Mouse (Mus musculus) intestine, embryonic 15.5 days (tissue): ENCODE measurements around the gene Got1. TPM values are rescaled to one million over a fixed set of nuclear protein-coding genes. Genes with fewer than 3 reads are reported as not detected.
A peak's percentile ranks its signal among the peaks of the same experiment; 100 is the strongest.

Experiments used
- ATAC-seq: fragments of 200-750 bp; cut with Nextera tagmentation; 2 replicates; pipeline ENCODE4 v1.8.0; 2017; ENCODE audit warnings: moderate TSS enrichment, moderate library complexity
- H3K27ac ChIP-seq: fragments of 300-500 bp; sonication (generic); 2 replicates; pipeline ENCODE4 v1.5.1; 2015; ENCODE audit warnings: mild to moderate bottlenecking, inconsistent platforms
- H3K27me3 ChIP-seq: fragments of 300-500 bp; sonication (generic); replicated peaks from 2 replicates; pipeline ENCODE4 v1.6.1; 2015; ENCODE audit warnings: inconsistent platforms
- H3K36me3 ChIP-seq: fragments of 300-500 bp; sonication (generic); 2 replicates; pipeline ENCODE4 v1.6.1; 2015; ENCODE audit warnings: inconsistent platforms
- H3K4me1 ChIP-seq: fragments of 300-500 bp; sonication (generic); replicated peaks from 2 replicates; pipeline ENCODE4 v1.6.1; 2015; ENCODE audit warnings: inconsistent platforms
- H3K4me2 ChIP-seq: fragments of 300-500 bp; sonication (generic); replicated peaks from 2 replicates; pipeline ENCODE4 v1.6.1; 2015; ENCODE audit warnings: mild to moderate bottlenecking, inconsistent platforms
- H3K4me3 ChIP-seq: fragments of 300-500 bp; sonication (generic); replicated peaks from 2 replicates; pipeline ENCODE4 v1.5.1; 2015; ENCODE audit warnings: inconsistent platforms
- H3K9ac ChIP-seq: fragments of 300-500 bp; sonication (generic); 2 replicates; pipeline ENCODE4 v1.6.1; 2015; ENCODE audit warnings: inconsistent platforms
- H3K9me3 ChIP-seq: fragments of 300-500 bp; sonication (generic); 2 replicates; pipeline ENCODE4 v1.6.1; 2016; ENCODE audit warnings: inconsistent platforms
- WGBS: fragments of 180-500 bp; shearing (Covaris S2); methylation state at CpG from one replicate; pipeline ENCODE4 v1.1.7; 2015; 5-methylcytosine and 5-hydroxymethylcytosine counted together
- polyA plus RNA-seq: library from polyadenylated mRNA; unstranded; fragments of >200 nt; fragmentation: Nextera tagmentation; extraction: Ambion mirVana; gene quantifications from 2 replicates; pipeline ENCODE4 v1.2.1, GENCODE M21; 2015

Gene Got1
- polyA plus RNA-seq, 1 experiment from 2014 or later: 60.7 TPM

DNA sequence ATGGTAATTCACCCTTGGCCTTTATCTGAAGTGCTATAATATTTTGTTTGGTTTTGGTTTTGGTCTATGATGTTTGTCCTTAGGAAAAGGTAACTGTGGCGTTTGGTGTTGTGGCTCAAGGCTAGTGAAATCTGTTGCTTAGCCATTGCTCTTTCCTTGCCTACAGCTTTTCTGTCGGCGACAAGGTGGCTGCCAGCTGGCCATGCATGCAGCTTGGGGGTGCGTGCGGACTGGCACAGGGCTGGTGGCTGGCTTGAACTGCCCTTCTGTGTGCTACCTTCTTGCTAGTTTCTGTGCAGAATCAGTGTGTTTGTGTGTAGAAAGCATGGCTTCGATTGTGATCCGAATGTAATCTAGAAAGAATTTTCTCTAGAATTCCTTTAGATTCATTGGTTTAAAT is 51.6 kb downstream of the Got1 start:
- Histone ChIP-seq H3K27ac (no peak overlapping the region), H3K9me3 (no peaks in the 10 kb centered on the region), H3K36me3 (no peaks in the 10 kb centered on the region), H3K27me3 (no peaks in the 10 kb centered on the region), H3K4me2 (no peak overlapping the region), H3K4me1 (no peaks in the 10 kb centered on the region), H3K9ac (no peak overlapping the region), H3K4me3 (no peak overlapping the region)
- no peak for ATAC-seq
- WGBS: 85% methylated on average over 7 of the region's 7 CpGs

DNA sequence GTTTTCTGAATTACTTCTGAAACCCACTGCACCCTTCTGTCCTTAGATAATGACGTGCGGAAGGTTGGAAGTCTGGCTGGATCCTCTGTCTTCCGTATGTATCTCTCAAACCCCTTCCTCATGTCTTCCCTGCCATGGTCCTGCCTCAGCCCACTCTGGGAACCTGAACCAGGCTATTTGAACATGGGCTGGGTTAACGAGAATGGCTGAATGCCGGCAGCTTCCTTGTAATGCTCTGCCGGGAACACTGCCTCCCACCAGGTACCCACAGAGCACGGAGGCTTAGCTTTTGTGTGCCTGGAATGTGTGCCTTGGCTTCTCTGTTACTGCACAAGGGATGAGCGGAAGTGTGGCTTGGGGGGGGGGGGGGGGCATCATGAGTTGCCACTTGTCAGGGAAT is 52.1 kb downstream of the Got1 start:
- Histone ChIP-seq H3K36me3 (no peaks in the 10 kb centered on the region), H3K27me3 (no peaks in the 10 kb centered on the region)
- WGBS: 80% methylated on average over 8 of the region's 8 CpGs

DNA sequence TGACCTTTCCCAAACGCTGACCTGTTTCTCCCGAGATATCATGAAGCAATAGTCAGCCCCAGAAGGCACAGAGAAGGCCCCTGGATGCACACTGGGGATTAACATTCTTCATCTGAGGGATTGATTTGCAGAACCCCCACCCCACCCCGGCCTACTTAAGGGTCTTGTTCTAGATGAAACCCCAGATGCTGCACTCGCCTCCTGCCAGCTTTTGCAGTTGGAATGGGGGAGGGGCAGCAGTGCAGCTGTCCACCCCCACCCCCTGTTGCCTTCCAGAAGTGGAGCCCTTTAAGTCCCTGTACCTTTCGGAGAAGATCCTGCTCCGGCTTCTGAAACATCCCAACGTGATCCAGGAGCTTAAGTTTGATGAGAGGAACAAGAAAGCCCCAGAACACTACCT is 55.1 kb downstream of the Got1 start:
- no peak for ATAC-seq
- H3K4me3 ChIP-seq: no peak overlapping the region
- no peaks in the 10 kb centered on the region for H3K9me3 ChIP-seq
- no peak overlapping the region for H3K9ac ChIP-seq
- 54% methylated on average over 7 of the region's 7 CpGs for WGBS
- H3K36me3 ChIP-seq: no peaks in the 10 kb centered on the region
- H3K4me1 ChIP-seq: no peaks in the 10 kb centered on the region
- H3K4me2 ChIP-seq: no peak overlapping the region
- H3K27ac ChIP-seq: no peak overlapping the region
- no peaks in the 10 kb centered on the region for H3K27me3 ChIP-seq

More for the DNA sequence above, 52.1 kb downstream of the Got1 start:
- H3K4me3 ChIP-seq: no peak overlapping the region
- no peak overlapping the region for H3K9ac ChIP-seq
- no peak for ATAC-seq
- H3K27ac ChIP-seq: no peak overlapping the region
- no peaks in the 10 kb centered on the region for H3K4me1 ChIP-seq
- H3K9me3 ChIP-seq: no peaks in the 10 kb centered on the region
- no peak overlapping the region for H3K4me2 ChIP-seq

DNA sequence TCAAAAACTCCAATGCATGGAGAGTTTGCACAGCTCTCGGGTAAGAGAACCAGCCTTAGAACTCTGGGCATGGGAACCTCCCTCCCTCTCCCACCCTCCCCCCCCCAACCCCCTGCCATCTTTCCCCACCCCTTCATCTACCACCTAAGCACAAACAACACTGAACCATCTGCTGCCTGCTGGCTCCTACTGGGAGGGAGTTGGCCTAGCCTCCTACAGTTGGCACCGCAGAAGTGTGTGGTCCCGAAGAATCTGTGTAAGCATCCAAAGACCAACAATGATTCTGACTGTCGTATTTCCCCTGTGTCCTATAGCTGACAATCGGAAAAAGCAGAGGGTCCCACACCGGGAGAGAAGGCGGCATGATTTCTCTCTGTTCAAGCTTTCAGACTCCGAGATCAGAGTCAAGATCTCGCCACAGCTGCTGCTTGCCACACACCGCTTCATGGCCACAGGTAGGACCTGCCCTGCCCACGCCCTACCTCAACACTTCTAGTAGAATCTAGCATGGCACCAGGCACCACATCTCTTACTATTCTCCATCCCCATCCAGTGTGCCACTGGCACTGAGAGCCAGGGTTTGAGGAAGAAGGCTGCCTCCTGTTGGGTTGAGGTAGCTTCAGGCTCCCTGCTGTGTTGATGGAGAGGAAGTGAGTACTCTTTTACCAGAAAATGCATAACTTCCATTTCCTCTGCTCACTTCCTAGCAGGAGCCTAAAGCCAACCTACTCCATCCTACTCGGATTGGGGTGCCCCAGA is 56.3 kb downstream of the Got1 start:
- H3K27me3 ChIP-seq: no peaks in the 10 kb centered on the region
- no peak overlapping the region for H3K4me2 ChIP-seq
- WGBS: 78% methylated on average over 12 of the region's 12 CpGs
- no peak overlapping the region for H3K9ac ChIP-seq
- H3K4me1 ChIP-seq: no peaks in the 10 kb centered on the region
- ATAC-seq: no peak
- no peaks in the 10 kb centered on the region for H3K36me3 ChIP-seq
- H3K27ac ChIP-seq: no peak overlapping the region
- no peaks in the 10 kb centered on the region for H3K9me3 ChIP-seq
- no peak overlapping the region for H3K4me3 ChIP-seq

DNA sequence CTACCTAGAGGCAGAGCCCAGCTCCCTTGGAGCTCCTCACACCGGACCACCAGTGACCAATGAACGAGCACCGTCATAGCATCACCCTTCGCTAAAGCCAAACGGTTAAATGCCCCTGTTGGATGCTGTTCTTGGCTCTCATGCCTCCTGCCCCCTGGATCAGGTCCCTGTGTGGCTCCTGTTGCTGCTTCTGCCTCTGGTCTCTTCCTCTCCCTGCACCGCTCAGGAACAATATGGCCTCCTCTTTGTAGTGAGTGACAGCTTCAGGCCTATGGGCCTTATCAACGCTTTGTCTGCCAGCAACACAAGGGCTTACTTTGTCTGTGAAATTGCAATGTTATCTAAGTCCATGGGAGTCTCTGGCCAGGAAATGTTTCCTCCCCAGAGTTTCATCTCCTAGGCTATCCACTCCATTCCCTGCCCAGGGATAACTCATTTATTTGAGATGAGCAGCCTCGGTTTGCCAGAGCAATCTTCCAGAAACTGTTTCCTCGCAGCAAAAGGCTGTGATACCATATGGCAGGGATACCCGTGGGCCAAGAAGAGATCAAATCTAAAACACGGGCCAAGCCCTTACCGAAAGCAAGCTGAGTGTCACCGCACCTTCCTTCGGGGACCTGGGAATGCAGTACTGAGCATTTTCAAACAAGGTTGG is 58.7 kb downstream of the Got1 start:
- 93% methylated on average over 14 of the region's 14 CpGs for WGBS
- H3K27ac ChIP-seq: no peak overlapping the region
- no peaks in the 10 kb centered on the region for H3K36me3 ChIP-seq
- no peak overlapping the region for H3K4me3 ChIP-seq
- H3K27me3 ChIP-seq: no peaks in the 10 kb centered on the region
- no peak overlapping the region for H3K4me2 ChIP-seq
- no peaks in the 10 kb centered on the region for H3K9me3 ChIP-seq
- no peak overlapping the region for H3K9ac ChIP-seq
- no peaks in the 10 kb centered on the region for H3K4me1 ChIP-seq
- no peak for ATAC-seq

DNA sequence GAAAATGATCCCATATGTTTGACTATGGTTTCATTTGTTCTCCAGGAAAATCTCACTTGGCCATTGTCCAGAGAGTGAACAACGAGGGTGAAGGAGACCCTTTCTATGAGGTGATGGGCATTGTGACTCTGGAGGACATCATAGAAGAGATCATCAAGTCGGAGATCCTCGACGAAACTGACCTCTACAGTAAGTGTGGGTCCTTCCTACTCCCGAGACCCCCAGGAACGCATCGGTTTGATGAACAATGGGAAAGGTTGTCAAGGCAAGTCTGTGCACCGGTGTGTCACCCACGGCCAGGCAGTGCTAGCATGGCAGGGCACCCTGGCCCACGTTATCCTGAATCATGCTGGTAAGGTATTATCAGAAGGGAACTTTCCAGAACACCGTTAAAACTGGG is 59.3 kb downstream of the Got1 start:
- no peaks in the 10 kb centered on the region for H3K9me3 ChIP-seq
- WGBS: 92% methylated on average over 11 of the region's 11 CpGs
- H3K27me3 ChIP-seq: no peaks in the 10 kb centered on the region
- H3K4me2 ChIP-seq: no peak overlapping the region
- H3K27ac ChIP-seq: no peak overlapping the region
- no peak overlapping the region for H3K4me3 ChIP-seq
- ATAC-seq: no peak
- H3K36me3 ChIP-seq: no peaks in the 10 kb centered on the region
- H3K4me1 ChIP-seq: no peaks in the 10 kb centered on the region
- H3K9ac ChIP-seq: no peak overlapping the region

DNA sequence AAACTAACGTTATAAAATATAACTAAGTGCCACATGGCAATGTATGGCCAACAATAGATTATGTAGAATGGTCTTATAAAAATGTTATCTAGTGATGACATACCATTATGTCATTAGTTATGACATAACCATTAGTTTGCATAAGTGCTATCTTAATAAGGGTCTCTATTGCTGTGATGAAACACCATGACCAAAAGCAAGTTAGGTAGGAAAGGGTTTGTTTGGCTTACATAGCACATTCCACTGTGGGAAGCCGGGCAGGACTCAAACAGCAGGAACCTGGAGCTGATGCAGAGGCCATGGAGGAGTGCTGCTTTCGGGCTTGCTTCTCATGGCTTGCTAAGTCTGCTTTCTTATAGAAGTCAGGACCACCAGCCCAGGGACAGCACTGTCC is 60.1 kb downstream of the Got1 start:
- Histone ChIP-seq H3K4me1 (no peaks in the 10 kb centered on the region), H3K27ac (no peak overlapping the region), H3K9me3 (no peaks in the 10 kb centered on the region), H3K9ac (no peak overlapping the region), H3K36me3 (no peaks in the 10 kb centered on the region), H3K27me3 (no peaks in the 10 kb centered on the region), H3K4me3 (no peak overlapping the region), H3K4me2 (no peak overlapping the region)
- WGBS: 70% methylated on average over 3 of the region's 3 CpGs
- peak; percentile 68 for ATAC-seq

DNA sequence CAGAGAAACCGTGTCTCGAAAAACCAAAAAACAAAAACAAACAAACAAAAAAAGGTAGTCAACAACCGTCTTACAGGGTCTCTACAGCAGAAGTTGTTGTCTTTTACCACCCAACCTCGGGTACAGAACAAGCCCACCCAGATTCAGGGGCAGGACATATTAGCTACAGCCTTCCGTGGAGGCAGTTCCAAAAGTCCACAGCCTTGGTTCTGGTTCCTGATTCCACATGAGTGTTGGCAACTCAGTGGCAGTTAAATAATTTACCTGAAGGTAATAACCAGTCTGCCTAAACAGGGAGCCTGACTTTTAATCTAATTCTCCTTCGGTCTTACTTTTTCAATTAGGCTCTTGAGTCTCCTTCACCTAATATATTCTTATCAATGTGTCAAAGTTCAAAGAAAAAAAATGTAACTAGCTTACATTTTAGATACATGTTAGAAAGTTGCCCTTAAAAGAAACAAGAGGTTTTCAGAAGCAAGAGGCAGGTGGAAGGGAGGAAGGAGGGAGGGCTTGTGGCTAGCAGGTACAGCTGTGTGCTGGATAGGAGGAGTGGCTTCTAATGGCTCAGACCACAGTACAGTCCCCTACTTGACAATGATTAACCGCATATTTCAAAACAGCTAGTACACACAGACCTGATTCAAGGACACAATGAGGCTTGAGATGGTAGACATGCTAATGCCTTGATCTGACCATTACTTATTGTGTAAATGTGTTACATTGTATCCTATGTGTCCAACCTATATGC is 60.7 kb downstream of the Got1 start:
- Histone ChIP-seq H3K4me1 (no peaks in the 10 kb centered on the region), H3K27ac (no peak overlapping the region), H3K4me2 (no peak overlapping the region), H3K36me3 (no peaks in the 10 kb centered on the region), H3K9ac (no peak overlapping the region), H3K4me3 (no peak overlapping the region), H3K9me3 (no peaks in the 10 kb centered on the region), H3K27me3 (no peaks in the 10 kb centered on the region)
- 78% methylated on average over 7 of the region's 7 CpGs for WGBS
- peak; percentile 98 for ATAC-seq

DNA sequence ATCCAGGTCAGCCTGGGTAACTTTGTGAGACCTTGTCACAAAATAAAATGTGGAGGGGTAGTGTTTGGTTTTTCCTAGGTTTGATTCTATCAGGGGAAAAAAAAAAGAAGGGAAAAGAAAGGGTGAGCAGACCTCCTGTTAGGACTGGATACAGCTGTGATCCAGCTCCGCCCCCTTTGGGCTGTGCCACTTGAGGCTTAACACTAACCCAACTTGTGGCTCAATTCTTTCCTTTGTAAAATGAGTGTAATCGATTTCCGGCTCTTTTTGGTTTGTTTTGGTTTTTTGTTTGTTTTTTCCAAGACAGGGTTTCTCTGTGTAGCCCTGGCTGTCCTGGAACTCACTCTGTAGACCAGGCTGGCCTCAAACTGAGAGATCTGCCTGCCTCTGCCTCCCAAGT is 62.3 kb downstream of the Got1 start:
- ATAC-seq: no peak
- Histone ChIP-seq H3K9me3 (no peaks in the 10 kb centered on the region), H3K27me3 (no peaks in the 10 kb centered on the region), H3K9ac (no peak overlapping the region), H3K27ac (no peak overlapping the region), H3K4me1 (no peaks in the 10 kb centered on the region), H3K36me3 (no peaks in the 10 kb centered on the region), H3K4me3 (no peak overlapping the region), H3K4me2 (no peak overlapping the region)
- WGBS: 85% methylated on average over 3 of the region's 3 CpGs

DNA sequence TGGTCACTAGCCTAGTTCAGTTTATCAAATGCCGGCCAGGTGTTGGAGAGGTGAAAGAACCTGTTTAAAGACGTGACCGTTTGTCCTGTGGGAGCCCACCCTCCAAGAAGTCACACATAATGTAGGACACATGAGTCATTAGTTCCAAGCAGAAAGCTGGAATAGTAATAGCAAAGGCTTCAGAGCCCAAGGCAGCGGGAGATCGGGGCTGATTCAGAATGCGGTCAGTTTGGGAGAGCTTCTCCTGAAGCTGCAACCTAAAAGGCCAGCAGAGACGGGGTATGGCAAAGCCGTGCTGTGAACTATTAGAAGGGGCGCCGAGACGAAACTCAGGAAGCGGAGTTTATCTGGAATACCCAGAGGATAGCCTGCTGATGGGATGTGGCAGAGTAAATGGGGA is 63.9 kb downstream of the Got1 start:
- H3K4me3 ChIP-seq: no peak overlapping the region
- H3K27ac ChIP-seq: no peak overlapping the region
- H3K27me3 ChIP-seq: no peaks in the 10 kb centered on the region
- no peak for ATAC-seq
- H3K4me2 ChIP-seq: no peak overlapping the region
- no peak overlapping the region for H3K9ac ChIP-seq
- 89% methylated on average over 12 of the region's 12 CpGs for WGBS
- H3K4me1 ChIP-seq: no peaks in the 10 kb centered on the region
- no peaks in the 10 kb centered on the region for H3K9me3 ChIP-seq
- H3K36me3 ChIP-seq: no peaks in the 10 kb centered on the region

DNA sequence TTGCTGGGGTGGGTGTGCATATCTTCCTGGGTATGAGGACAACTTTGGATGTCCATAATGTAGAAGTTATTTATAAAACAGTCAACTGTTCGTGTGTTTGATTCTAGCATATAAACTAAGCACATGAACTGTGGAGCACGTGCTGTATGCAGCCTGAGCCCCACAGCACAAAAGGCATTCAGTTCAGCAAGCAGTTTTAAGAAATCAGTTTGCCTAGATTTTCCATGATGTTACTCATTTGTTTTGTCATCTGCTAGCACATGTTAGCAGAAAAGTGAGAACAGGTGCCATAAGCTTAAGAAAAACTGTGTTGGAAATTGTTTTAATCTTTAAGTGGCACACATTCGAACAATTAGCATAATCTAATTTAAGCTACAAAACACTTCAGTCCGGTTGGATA is 64.5 kb downstream of the Got1 start:
- Histone ChIP-seq H3K9me3 (no peaks in the 10 kb centered on the region), H3K36me3 (no peaks in the 10 kb centered on the region), H3K27ac (no peak overlapping the region), H3K4me1 (no peaks in the 10 kb centered on the region), H3K4me2 (no peak overlapping the region), H3K27me3 (no peaks in the 10 kb centered on the region), H3K4me3 (no peak overlapping the region), H3K9ac (no peak overlapping the region)
- ATAC-seq: no peak
- 62% methylated on average over 4 of the region's 4 CpGs for WGBS

DNA sequence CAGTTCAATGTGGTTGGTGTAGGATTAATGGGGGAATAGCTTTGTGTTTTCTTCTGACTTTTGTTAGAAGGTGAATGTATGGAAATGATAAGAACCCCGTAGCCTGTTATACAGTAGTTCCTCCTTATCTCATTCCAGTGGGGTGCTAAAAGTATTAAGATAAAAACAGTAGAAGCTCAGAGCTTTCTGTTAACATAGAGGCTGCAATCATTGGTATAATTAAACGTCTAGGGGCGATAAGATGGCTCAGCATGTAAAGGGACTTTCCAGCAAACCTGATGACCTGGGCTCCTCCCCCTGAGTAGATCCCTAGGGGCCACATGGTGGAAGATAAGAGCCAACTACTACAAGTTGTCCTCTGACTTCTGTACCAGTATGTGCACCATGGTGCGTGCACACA is 71.4 kb downstream of the Got1 start:
- H3K4me1 ChIP-seq: no peaks in the 10 kb centered on the region
- H3K27ac ChIP-seq: no peak overlapping the region
- no peak overlapping the region for H3K9ac ChIP-seq
- ATAC-seq: 0 out of 2 replicates have a peak, but pooled peaks have one; percentile 31
- H3K9me3 ChIP-seq: no peaks in the 10 kb centered on the region
- H3K27me3 ChIP-seq: no peaks in the 10 kb centered on the region
- no peak overlapping the region for H3K4me2 ChIP-seq
- no peaks in the 10 kb centered on the region for H3K36me3 ChIP-seq
- H3K4me3 ChIP-seq: no peak overlapping the region
- WGBS: 67% methylated on average over 4 of the region's 4 CpGs
